Mouse (Mus musculus) right cerebral cortex, postnatal 36 days (tissue): ENCODE measurements around the gene Ccdc13.

ENCODE experiments used
- DNase-seq, 2 experiments: peaks; one replicate each; pipeline ENCODE4 v3.0.0; 2022; ENCODE audit warnings: low spot score in 2 of 2, mixed read lengths in 1 of 2

Gene Ccdc13

DNA sequence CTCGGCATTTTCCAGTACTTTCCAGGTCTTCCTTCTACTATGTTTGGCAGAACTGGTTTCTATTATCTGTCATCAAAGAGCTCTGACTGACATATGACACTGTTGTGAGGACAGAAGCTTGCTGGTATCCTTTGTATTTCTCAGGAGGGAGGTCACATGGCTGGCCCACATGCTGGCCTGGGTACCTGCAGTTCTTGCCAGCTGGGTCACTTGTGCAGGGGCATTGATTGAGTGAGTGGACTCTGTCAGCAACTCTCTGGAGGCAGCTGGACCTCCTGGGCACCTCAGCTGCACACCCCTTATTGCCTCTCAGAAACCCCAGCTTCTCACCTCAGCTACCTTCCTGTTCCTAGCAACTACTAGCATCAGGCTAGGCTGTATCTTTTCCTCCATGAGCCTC is 31.7 kb downstream of the Ccdc13 start:
- DNase-seq = no peak

GRCm38 (mm10) chr9:121802747-121803146 is 36.5 kb downstream of the Ccdc13 start:
- no peak for DNase-seq

- DNase-seq = no peak
Observed at GRCm38 (mm10) chr9:121798887-121799520, 40.3 kb downstream of the Ccdc13 start.

GRCm38 (mm10) chr9:121797722-121798121 is 41.5 kb downstream of the Ccdc13 start:
- no peak for DNase-seq

GRCm38 (mm10) chr9:121794972-121795539 is 44.2 kb downstream of the Ccdc13 start:
- no peak for DNase-seq

- no peak for DNase-seq
Observed at GRCm38 (mm10) chr9:121791757-121792521, 47.3 kb downstream of the Ccdc13 start, which contains the start of gene Hhatl. Gene Hhatl, minus strand, starts transcription at chr9:121792507.

GRCm38 (mm10) chr9:121791206-121791605 is 48.1 kb downstream of the Ccdc13 start:
- DNase-seq = no peak

DNA sequence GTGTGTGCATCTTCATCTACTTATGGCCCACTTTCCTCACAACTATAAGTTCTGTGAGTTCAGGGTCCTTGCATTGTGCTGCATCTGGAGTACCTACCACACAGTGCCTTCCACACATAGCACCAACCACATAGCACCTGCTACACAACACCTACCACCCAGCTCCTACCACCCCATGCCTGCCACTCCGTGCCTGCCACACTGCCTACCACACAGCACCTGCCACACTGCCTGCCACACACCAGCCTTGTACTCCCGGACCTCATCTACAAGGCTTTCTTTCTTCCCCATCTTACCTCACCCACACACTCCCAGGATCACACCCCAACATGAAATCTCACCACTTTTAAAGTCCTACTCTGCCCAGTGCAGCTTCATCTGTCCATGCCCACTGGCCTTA is 52.9 kb downstream of the Ccdc13 start:
- no peak for DNase-seq

- no peak for DNase-seq
Observed at GRCm38 (mm10) chr9:121785261-121785660, 54.0 kb downstream of the Ccdc13 start.

DNA sequence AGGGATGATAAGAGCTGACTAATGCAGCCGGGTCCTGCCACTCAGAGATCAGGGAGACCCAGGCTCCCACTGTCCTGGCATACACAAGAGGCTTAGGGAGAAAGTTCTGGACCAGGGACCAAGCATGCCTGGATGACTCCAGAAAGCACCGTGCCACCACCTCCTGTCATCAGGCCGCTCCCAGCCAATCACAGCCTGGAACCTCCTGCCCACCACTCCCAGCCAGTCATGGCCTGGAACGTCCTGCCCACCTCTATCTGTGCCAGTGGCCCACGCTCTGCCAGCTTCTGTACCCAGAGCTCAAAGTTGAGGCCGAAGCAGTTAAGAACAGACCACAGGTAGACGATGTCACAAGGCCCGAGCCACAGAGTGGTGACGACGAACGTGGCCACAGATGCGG is 54.5 kb downstream of the Ccdc13 start:
- no peak for DNase-seq

DNA sequence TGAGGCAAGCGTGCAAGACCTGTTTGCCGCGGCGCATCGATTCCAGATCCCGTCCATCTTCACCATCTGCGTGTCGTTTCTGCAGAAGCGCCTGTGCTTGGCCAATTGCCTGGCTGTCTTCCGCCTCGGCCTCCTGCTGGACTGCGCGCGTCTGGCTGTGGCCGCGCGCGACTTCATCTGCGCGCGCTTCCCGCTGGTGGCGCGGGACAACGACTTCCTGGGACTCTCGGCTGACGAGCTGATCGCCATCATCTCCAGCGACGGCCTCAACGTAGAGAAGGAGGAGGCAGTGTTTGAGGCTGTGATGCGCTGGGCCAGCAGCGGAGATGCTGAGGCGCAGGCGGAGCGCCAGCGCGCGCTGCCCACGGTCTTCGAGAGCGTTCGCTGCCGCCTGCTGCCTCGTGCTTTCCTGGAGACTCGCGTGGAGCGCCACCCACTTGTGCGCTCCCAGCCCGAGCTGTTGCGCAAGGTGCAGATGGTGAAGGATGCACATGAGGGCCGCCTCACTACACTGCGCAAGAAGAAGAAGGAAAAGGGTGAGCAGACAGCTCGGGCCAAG is 61.1 kb downstream of the Ccdc13 start:
- DNase-seq = peak; percentile 85

DNA sequence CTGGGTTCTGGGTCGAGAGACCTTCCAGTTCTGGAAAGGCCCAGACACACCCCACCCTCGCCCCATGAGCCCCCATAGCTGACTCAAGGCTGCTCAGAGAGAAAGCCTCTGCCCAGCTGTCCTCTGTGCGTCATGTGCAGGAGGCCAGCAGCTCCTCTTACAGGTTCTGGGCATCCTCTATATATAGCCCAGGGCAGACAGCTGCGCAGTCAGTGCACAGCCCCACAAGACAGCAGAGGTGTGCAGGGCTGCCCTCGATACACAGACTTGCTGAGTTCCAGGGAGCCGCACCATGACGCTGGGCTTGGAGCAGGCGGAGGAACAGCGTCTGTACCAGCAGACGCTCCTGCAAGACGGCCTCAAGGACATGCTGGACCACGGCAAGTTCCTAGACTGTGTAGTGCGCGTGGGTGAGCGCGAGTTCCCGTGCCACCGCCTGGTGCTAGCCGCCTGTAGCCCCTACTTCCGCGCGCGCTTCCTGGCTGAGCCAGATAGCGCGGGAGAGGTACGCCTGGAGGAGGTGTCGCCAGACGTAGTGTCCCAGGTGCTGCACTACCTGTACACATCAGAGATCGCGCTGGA is 61.7 kb downstream of the Ccdc13 start, which contains the start of gene Klhl40:
Gene Klhl40, plus strand, starts transcription at position 124 of the 582 bp plus-strand sequence.
- DNase-seq = peak; percentile 63 to 71

DNA sequence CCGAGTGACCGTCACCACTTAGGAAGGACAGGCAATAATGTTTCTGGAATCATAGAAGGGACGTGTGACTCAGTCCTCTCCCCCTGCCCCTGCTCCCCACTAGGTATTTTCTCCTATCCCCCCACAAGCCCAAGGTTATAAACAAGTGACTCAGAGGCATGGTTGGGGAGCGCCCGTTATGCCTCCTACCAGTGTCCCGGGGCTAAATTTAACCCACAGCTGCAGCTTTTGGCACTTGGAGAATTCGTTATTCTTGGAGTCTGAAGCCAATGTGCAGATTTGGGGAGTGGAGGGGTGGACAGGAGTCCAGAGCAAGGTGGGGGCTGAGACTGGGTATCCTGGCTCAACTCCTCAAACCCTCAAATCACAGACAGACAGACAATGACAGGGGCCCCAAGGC is 62.8 kb downstream of the Ccdc13 start:
- peak in 1 of 2 experiments; percentile 77 for DNase-seq

DNA sequence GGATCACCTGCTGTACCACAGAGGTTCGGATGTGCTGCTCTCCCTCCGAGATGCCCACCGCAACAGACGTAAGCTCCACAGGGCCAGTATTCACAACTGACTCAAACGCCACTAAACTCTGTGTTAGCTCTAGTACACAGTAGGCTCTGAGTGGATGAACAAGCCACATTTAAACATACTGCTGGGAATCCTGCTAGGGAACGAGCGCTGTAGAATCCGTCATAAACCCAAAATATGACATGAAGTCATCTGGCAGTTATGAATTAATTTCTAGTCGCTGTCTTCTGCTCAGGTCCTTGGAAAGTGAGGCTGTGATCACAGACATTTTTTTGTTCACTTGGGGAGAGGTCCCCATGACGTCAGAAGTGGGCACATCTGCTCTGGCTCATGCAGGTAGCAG is 63.3 kb downstream of the Ccdc13 start:
- DNase-seq = no peak

GRCm38 (mm10) chr9:121772412-121772811 is 66.8 kb downstream of the Ccdc13 start:
- DNase-seq = no peak

DNA sequence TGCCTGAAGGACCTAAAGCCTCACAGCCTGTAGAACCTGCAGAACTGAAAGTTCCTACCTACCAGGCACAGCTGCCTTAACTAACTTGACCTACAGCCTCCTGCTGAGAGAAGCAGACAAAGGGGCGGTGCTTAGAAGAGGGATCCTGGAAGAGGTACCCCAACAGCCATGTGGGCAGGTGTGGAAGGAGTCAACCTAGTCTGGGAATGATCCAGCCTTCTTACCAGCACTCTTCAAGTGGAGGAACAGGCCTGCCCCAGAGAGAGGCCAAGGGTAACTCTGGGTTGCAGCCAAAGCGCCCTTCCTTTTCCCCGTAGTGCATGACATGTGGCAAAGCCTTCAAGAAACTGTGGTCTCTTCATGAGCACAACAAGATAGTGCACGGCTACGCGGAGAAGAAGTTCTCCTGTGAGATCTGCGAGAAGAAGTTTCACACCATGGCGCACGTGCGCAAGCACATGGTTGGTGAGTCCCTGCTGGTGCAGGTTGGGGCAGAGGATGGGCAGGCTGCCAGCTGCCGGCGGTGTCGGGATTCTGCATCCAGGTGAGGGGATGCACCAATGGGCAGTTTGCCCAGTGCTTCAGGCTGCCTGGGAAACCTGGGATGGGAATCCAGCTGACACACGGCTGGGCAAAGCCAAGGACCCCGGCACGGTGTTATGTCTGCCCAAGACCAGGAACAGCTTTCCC is 74.0 kb downstream of the Ccdc13 start:
- no peak for DNase-seq

GRCm38 (mm10) chr9:121763716-121764115 is 75.5 kb downstream of the Ccdc13 start:
- DNase-seq = no peak

- no peak for DNase-seq
Observed at GRCm38 (mm10) chr9:121762761-121763160, 76.5 kb downstream of the Ccdc13 start.

GRCm38 (mm10) chr9:121762248-121762647 is 77.0 kb downstream of the Ccdc13 start:
- DNase-seq = no peak

DNA sequence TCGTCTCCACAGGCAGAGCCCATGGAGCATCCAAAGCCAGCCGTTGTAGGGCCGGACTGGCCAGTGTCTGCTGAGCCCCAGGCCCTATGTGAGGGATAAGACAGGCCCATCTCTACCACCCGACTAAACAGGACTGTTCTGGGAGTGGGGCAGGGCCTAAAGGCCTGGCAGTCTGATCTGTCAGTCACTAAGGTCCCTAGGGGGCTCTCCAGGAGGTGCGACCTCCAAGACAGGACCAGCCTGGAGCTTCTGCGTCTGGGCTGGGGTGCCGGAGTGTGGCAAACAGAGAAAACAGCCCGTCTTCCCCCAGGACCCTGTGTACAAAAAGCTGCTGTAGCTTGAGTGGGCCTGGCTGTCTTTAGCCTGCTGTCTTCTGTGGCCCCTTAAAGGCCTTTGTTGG is 77.5 kb downstream of the Ccdc13 start:
- DNase-seq = no peak

GRCm38 (mm10) chr9:121761091-121761665 is 78.1 kb downstream of the Ccdc13 start:
- no peak for DNase-seq
